Mouse (Mus musculus): Measurements from ENCODE around the gene Smim13. TPM values are rescaled to one million over a fixed set of nuclear protein-coding genes. Genes with fewer than 3 reads are reported as not detected.
A peak's percentile ranks its signal among the peaks of the same experiment; 100 is the strongest.

The Smim13 gene
- polyA plus RNA-seq, 1 experiment from 2014 or later = 22.7 TPM

DNA sequence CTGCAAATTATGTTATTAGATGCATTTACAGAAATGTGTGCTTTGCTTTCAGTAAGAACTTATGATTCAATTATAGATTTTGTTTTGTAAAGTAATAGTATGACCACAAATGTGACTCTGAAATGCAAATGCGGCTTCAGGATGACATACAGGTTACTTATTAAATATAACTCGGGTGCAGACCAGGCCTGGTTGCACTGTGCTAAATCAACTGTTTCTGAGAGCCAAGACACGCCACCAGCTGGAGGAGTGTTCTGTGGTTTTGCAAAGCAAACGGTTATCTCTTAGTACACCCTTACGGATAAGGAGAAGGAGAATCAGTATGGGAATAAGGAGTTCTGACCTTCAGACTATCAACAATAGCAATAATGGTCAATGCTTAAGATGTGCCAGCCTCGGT lies 34.0 kb upstream of the Smim13 start:
- H3K4me2 ChIP-seq (ENCODE audit: low read length) = no peak overlapping the region
- H3K27ac ChIP-seq (replicated peaks; ENCODE audit: low read depth, low read length) = no peak overlapping the region
- DNase-seq (no peak), ATAC-seq (ENCODE audit: low FRiP score, low TSS enrichment) (no peak)
- no peak overlapping the region for H3K9ac ChIP-seq (replicated peaks; ENCODE audit: low read length)
- H3K4me1 ChIP-seq (ENCODE audit: control insufficient read depth, insufficient read depth, low read length) = peaks cover 9% of the 10 kb centered on the region
- peaks cover 2% of the 10 kb centered on the region; the same call in 1 of the 2 replicates for H3K9me3 ChIP-seq (ENCODE audit: control insufficient read depth, low read length)
- no peak overlapping the region for H3K4me3 ChIP-seq (replicated peaks; ENCODE audit: low read depth, low read length)
- no peaks in the 10 kb centered on the region for H3K36me3 ChIP-seq (ENCODE audit: control insufficient read depth, insufficient read depth, low read length)
- 90% methylated on average over 6 of the region's 6 CpGs for WGBS
- no peaks in the 10 kb centered on the region for H3K27me3 ChIP-seq (ENCODE audit: control insufficient read depth, insufficient read depth, low read length)

DNA sequence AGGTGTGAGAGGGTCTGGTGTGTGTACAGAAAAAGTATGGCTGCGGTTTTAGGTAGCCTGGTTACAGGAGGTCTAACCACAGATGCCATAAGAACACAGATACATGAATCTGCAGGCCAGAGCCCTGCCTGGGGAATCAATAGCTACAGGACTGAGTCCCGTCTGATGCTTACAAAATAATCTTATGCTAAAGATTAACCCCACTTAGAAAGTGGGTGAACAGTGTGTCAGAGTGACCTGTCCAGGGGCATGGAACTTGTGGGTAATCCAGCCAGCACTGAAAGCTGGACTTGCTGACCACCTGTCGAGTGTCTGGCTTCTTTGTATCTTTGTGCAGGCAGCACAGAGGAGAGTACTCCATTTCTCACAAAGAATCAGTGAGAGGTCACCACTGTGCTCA lies 33.4 kb upstream of the Smim13 start:
- peaks cover 7% of the 10 kb centered on the region; the same call in 1 of the 2 replicates for H3K9me3 ChIP-seq (ENCODE audit: control insufficient read depth, low read length)
- H3K9ac ChIP-seq (replicated peaks; ENCODE audit: low read length) = no peak overlapping the region
- peaks cover 9% of the 10 kb centered on the region for H3K4me1 ChIP-seq (ENCODE audit: control insufficient read depth, insufficient read depth, low read length)
- no peak overlapping the region for H3K4me2 ChIP-seq (ENCODE audit: low read length)
- H3K4me3 ChIP-seq (replicated peaks; ENCODE audit: low read depth, low read length) = no peak overlapping the region
- ATAC-seq (ENCODE audit: low FRiP score, low TSS enrichment) = no peak
- no peaks in the 10 kb centered on the region for H3K27me3 ChIP-seq (ENCODE audit: control insufficient read depth, insufficient read depth, low read length)
- no peak overlapping the region for H3K27ac ChIP-seq (replicated peaks; ENCODE audit: low read depth, low read length)
- H3K36me3 ChIP-seq (ENCODE audit: control insufficient read depth, insufficient read depth, low read length) = no peaks in the 10 kb centered on the region
- no peak for DNase-seq
- WGBS = 70% methylated on average over 3 of the region's 3 CpGs

DNA sequence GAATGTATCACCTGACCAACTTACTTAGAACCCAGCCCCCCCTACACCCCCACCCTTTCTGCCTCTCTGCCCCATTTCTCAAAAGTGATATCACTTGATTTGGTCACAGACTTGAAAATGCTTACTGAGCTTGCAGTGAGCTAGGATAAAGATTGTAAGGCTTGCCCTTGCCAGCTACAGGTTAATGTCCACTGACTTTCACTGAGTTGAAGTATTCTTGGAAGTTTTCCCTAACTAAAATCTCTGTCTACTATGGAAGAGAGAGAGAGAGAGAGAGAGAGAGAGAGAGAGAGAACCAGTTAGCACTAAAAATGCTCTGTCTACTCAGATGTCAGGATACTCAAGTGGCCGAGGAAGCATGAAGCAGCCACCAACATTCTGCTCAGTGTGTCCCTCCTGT lies 30.6 kb upstream of the Smim13 start:
- DNase-seq (no peak), ATAC-seq (ENCODE audit: low FRiP score, low TSS enrichment) (no peak)
- peak overlapping the region; percentile 88; the same call in 1 of the 2 replicates for H3K9ac ChIP-seq (replicated peaks; ENCODE audit: low read length)
- peak overlapping the region; percentile 57 for H3K4me2 ChIP-seq (ENCODE audit: low read length)
- peaks cover 9% of the 10 kb centered on the region for H3K4me1 ChIP-seq (ENCODE audit: control insufficient read depth, insufficient read depth, low read length)
- no peaks in the 10 kb centered on the region for H3K27me3 ChIP-seq (ENCODE audit: control insufficient read depth, insufficient read depth, low read length)
- H3K27ac ChIP-seq (replicated peaks; ENCODE audit: low read depth, low read length) = no peak overlapping the region
- WGBS = 28% methylated on average over 1 of the region's 1 CpGs
- H3K36me3 ChIP-seq (ENCODE audit: control insufficient read depth, insufficient read depth, low read length) = no peaks in the 10 kb centered on the region
- peaks cover 17% of the 10 kb centered on the region; the same call in 1 of the 2 replicates for H3K9me3 ChIP-seq (ENCODE audit: control insufficient read depth, low read length)
- H3K4me3 ChIP-seq (replicated peaks; ENCODE audit: low read depth, low read length) = peak overlapping the region; percentile 80

DNA sequence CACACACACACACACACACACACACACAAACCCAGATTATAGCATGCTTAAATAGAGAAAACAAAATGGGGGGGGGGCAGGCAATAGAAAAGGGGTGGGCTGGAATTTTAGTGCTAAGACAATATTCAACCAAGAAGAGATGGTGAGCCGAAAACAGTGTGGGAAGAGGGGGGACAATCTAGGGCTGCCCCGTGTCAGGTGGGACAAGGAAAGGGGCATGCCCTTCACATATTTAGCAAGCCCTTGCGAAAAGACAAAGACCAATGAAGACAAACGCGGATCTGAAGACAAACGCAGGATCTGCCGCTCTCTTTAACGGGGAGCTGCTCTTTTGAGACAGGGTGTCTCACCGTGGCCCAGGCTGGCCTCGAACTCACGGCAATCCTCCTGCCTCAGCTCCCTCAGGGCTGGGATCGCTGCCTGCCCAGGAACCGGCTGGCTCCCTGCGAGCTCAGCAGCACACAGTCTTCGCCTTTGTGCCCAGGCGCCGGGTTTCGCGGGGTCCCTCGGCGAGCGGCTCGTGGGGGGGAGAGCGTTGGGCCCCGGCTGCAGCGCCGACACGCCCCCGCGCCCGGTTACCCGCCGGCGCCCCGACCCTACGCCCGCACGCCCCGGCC lies 29.8 kb upstream of the Smim13 start:
- DNase-seq (no peak), ATAC-seq (ENCODE audit: low FRiP score, low TSS enrichment) (peak; percentile 38)
- Histone ChIP-seq H3K36me3 (ENCODE audit: control insufficient read depth, insufficient read depth, low read length) (no peaks in the 10 kb centered on the region), H3K4me2 (ENCODE audit: low read length) (peak overlapping the region; percentile 57), H3K9me3 (ENCODE audit: control insufficient read depth, low read length) (peaks cover 17% of the 10 kb centered on the region; the same call in 1 of the 2 replicates), H3K27ac (replicated peaks; ENCODE audit: low read depth, low read length) (peak overlapping the region; percentile 80), H3K27me3 (ENCODE audit: control insufficient read depth, insufficient read depth, low read length) (no peaks in the 10 kb centered on the region), H3K4me1 (ENCODE audit: control insufficient read depth, insufficient read depth, low read length) (peaks cover 9% of the 10 kb centered on the region), H3K9ac (replicated peaks; ENCODE audit: low read length) (peak overlapping the region; percentile 88), H3K4me3 (replicated peaks; ENCODE audit: low read depth, low read length) (peak overlapping the region; percentile 80)
- WGBS = 2% methylated on average over 39 of the region's 39 CpGs

DNA sequence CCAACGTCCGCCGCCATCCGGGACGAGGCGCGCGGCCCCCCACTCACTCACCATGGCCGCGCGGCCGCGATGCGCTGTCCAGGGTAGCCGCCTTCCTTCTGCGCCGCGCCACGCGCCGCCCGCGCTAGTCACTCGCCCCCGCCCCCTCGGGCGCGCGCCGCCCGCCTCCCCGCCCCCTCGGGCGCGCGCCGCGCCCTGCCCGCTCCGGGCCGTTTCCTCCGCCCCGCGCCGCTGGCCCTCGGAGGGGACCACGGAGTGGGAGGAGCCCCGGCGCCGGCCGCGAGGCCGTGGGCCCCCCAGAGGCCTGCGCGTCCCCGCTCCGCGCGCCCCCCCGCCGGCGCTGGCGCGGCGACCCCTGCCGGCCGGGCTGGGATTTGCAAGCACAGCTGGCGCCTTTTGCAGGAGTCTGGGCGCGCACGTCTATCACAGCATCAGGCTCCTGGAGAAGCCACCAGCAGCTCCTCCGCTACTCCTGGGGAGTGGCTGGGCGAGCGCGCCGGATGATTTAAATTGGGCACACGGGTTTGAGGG lies 29.3 kb upstream of the Smim13 start, which contains the start of gene Elovl2:
Gene Elovl2 (minus strand): TSS at position 102 of the 531 bp plus-strand sequence.
- DNase-seq (peak; percentile 92), ATAC-seq (ENCODE audit: low FRiP score, low TSS enrichment) (peak; percentile 93)
- Histone ChIP-seq H3K36me3 (ENCODE audit: control insufficient read depth, insufficient read depth, low read length) (no peaks in the 10 kb centered on the region), H3K4me1 (ENCODE audit: control insufficient read depth, insufficient read depth, low read length) (peaks cover 9% of the 10 kb centered on the region), H3K4me2 (ENCODE audit: low read length) (peak within 1 kb of the TSS; percentile 57), H3K27ac (replicated peaks; ENCODE audit: low read depth, low read length) (peak within 1 kb of the TSS; percentile 80), H3K4me3 (replicated peaks; ENCODE audit: low read depth, low read length) (peak within 1 kb of the TSS; percentile 80), H3K9ac (replicated peaks; ENCODE audit: low read length) (peak within 1 kb of the TSS; percentile 88), H3K9me3 (ENCODE audit: control insufficient read depth, low read length) (peaks cover 17% of the 10 kb centered on the region; the same call in 1 of the 2 replicates), H3K27me3 (ENCODE audit: control insufficient read depth, insufficient read depth, low read length) (no peaks in the 10 kb centered on the region)
- 2% methylated on average over 53 of the region's 77 CpGs for WGBS

DNA sequence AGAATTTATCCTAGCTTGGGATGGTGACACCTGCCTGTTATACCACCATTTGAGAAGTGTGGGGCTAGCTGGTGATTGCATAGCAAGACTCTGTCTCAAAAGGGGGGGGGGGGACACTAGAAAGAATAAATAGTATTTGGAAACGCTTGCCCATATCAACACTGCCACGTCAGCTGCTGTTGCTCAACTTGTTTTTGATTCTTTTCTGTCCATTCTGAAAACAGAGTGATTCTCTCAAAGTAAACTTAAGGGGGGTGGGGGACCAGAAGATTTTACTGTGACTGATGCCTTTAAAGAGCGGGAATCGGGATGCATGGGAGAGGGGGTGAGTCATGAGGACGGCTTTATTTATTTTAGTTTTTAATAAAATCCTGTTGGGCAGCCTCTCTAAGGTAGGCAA lies 23.1 kb upstream of the Smim13 start:
- 90% methylated on average over 5 of the region's 5 CpGs for WGBS
- DNase-seq (no peak), ATAC-seq (ENCODE audit: low FRiP score, low TSS enrichment) (no peak)
- Histone ChIP-seq H3K4me2 (ENCODE audit: low read length) (no peak overlapping the region), H3K27me3 (ENCODE audit: control insufficient read depth, insufficient read depth, low read length) (no peaks in the 10 kb centered on the region), H3K4me3 (replicated peaks; ENCODE audit: low read depth, low read length) (no peak overlapping the region), H3K9ac (replicated peaks; ENCODE audit: low read length) (no peak overlapping the region), H3K36me3 (ENCODE audit: control insufficient read depth, insufficient read depth, low read length) (no peaks in the 10 kb centered on the region), H3K4me1 (ENCODE audit: control insufficient read depth, insufficient read depth, low read length) (no peaks in the 10 kb centered on the region), H3K9me3 (ENCODE audit: control insufficient read depth, low read length) (peaks cover 9% of the 10 kb centered on the region; the same call in 1 of the 2 replicates), H3K27ac (replicated peaks; ENCODE audit: low read depth, low read length) (no peak overlapping the region)

DNA sequence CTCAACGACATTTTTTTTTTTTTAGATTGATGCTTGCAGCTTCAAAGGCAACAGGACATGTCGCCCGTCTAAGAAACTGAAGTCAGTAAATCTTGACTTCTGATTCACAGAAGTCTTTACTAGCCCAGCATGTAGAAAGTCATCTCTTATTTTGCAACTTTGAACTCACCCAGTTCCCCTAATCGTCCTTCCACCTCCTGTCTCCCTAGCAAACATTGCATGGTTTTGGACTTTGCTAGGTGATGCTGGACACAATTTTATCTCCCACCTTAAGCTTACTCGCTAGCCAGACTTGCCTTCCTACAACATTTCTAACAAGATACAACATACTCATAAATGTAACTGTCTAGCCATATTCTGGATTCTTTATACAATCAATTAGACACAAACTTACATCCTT lies 21.6 kb upstream of the Smim13 start:
- Histone ChIP-seq H3K4me2 (ENCODE audit: low read length) (no peak overlapping the region), H3K9ac (replicated peaks; ENCODE audit: low read length) (no peak overlapping the region), H3K4me3 (replicated peaks; ENCODE audit: low read depth, low read length) (no peak overlapping the region), H3K4me1 (ENCODE audit: control insufficient read depth, insufficient read depth, low read length) (no peaks in the 10 kb centered on the region), H3K27ac (replicated peaks; ENCODE audit: low read depth, low read length) (no peak overlapping the region), H3K27me3 (ENCODE audit: control insufficient read depth, insufficient read depth, low read length) (no peaks in the 10 kb centered on the region), H3K9me3 (ENCODE audit: control insufficient read depth, low read length) (0 out of 2 replicates have a peak, but pooled peaks cover 3% of the 10 kb centered on the region), H3K36me3 (ENCODE audit: control insufficient read depth, insufficient read depth, low read length) (no peaks in the 10 kb centered on the region)
- ATAC-seq (ENCODE audit: low FRiP score, low TSS enrichment) (no peak), DNase-seq (no peak)
- WGBS = 85% methylated on average over 5 of the region's 5 CpGs

DNA sequence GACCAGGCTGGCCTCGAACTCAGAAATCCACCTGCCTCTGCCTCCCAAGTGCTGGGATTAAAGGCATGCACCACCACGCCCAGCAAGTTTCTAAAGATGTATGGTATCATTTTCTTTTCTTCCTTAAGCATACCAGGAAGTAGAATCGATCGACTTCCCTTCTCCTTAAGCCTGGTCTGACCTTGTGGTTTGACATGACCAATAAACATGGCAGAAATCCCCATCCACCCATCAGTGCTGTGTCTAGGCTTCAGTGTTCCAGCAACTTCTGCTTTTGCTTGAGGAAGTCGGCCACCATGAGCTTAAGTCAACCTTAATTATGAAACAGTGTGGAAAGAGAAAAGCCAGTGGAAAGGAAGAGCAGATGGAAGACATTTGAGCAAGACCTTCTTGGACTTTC lies 19.4 kb upstream of the Smim13 start:
- no peaks in the 10 kb centered on the region for H3K9me3 ChIP-seq (ENCODE audit: control insufficient read depth, low read length)
- no peak overlapping the region for H3K9ac ChIP-seq (replicated peaks; ENCODE audit: low read length)
- no peak for ATAC-seq (ENCODE audit: low FRiP score, low TSS enrichment)
- H3K27ac ChIP-seq (replicated peaks; ENCODE audit: low read depth, low read length) = no peak overlapping the region
- H3K4me3 ChIP-seq (replicated peaks; ENCODE audit: low read depth, low read length) = no peak overlapping the region
- 88% methylated on average over 5 of the region's 5 CpGs for WGBS
- H3K27me3 ChIP-seq (ENCODE audit: control insufficient read depth, insufficient read depth, low read length) = no peaks in the 10 kb centered on the region
- H3K4me1 ChIP-seq (ENCODE audit: control insufficient read depth, insufficient read depth, low read length) = no peaks in the 10 kb centered on the region
- H3K4me2 ChIP-seq (ENCODE audit: low read length) = no peak overlapping the region
- no peaks in the 10 kb centered on the region for H3K36me3 ChIP-seq (ENCODE audit: control insufficient read depth, insufficient read depth, low read length)
- no peak for DNase-seq
